Mouse (Mus musculus): ENCODE results near the gene Ccl3. TPM values are rescaled to one million over a fixed set of nuclear protein-coding genes. Genes with fewer than 3 reads are reported as not detected.

The Ccl3 gene
- 1.2 and 2.3 TPM in 2 replicates for polyA plus RNA-seq (2014; fragmentation: Nextera tagmentation; extraction: Ambion mirVana)

DNA sequence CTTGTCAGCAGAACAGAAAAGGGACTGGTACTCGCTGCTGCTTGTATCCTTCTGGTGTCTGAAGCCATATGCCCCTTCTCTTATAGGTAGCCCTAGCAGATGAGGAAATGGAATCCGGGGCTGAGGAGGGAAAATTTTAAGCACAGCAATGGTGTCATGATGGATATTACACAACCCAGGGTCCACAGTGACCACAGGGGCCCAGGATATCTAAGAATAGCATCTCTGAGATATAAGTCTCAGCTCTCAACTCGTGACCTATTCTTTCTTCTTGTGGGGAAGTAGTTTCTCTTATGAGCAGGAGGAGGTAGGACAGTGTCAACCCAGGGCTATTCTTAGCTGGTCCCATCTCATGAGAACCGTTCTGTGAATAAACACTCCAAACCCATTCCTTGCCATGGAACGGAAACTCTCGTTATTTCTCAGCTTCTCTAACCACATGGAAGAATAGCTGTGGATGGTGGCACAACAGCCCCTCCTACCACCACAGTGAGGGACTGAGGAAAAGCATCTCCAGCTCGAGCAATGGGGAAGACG lies at the start of gene Ccl3:
Gene Ccl3 (minus strand): TSS at position 51 of the 537 bp plus-strand sequence.
- WGBS: 84% methylated on average over 8 of the region's 8 CpGs
- Histone ChIP-seq H3K36me3 (ENCODE audit: control insufficient read depth, insufficient read depth, low read length) (no peaks in the 10 kb centered on the region), H3K4me1 (ENCODE audit: control insufficient read depth, insufficient read depth, low read length) (no peaks in the 10 kb centered on the region), H3K27me3 (ENCODE audit: control insufficient read depth, insufficient read depth, low read length) (no peaks in the 10 kb centered on the region), H3K27ac (ENCODE audit: low read depth, low read length) (no peak within 1 kb of the TSS), H3K4me3 (ENCODE audit: low read depth, low read length) (no peak within 1 kb of the TSS), H3K9ac (replicated peaks; ENCODE audit: low read depth, low read length) (no peak within 1 kb of the TSS), H3K9me3 (ENCODE audit: control insufficient read depth, low read length) (no peaks in the 10 kb centered on the region), H3K4me2 (ENCODE audit: low read depth, low read length) (no peak within 1 kb of the TSS)
- ATAC-seq (ENCODE audit: low read depth): no peak

DNA sequence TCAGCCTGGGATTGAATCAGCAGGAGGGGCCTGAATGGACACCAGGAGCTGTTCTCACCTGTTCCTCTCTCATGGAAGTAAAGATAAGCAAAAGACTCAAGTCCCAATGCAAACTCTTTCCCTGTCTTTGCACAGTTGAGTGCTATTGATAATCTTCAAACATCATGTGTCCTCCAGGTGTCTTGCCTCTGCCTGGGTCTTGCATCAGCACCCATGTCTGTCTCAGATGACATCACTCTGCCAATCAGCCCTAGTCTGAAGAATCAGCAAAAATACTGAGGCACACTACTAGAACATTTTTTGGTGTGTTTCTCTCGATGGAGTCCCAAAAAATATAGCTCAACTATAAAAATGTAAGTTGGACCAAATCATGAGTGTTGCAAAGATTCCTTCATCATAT lies 42.9 kb upstream of the Ccl3 start:
- no peaks in the 10 kb centered on the region for H3K27me3 ChIP-seq (ENCODE audit: control insufficient read depth, insufficient read depth, low read length)
- ATAC-seq (ENCODE audit: low read depth): no peak
- H3K4me2 ChIP-seq (ENCODE audit: low read depth, low read length): no peak overlapping the region
- no peaks in the 10 kb centered on the region for H3K9me3 ChIP-seq (ENCODE audit: control insufficient read depth, low read length)
- no peaks in the 10 kb centered on the region for H3K4me1 ChIP-seq (ENCODE audit: control insufficient read depth, insufficient read depth, low read length)
- H3K9ac ChIP-seq (replicated peaks; ENCODE audit: low read depth, low read length): no peak overlapping the region
- H3K36me3 ChIP-seq (ENCODE audit: control insufficient read depth, insufficient read depth, low read length): no peaks in the 10 kb centered on the region
- no peak overlapping the region for H3K27ac ChIP-seq (ENCODE audit: low read depth, low read length)
- no peak overlapping the region for H3K4me3 ChIP-seq (ENCODE audit: low read depth, low read length)
- WGBS: 64% methylated on average over 1 of the region's 1 CpGs

- H3K27ac ChIP-seq (ENCODE audit: low read depth, low read length): no peak overlapping the region
- no peaks in the 10 kb centered on the region for H3K36me3 ChIP-seq (ENCODE audit: control insufficient read depth, insufficient read depth, low read length)
- no peaks in the 10 kb centered on the region for H3K27me3 ChIP-seq (ENCODE audit: control insufficient read depth, insufficient read depth, low read length)
- no peak overlapping the region for H3K4me3 ChIP-seq (ENCODE audit: low read depth, low read length)
- no peak overlapping the region for H3K9ac ChIP-seq (replicated peaks; ENCODE audit: low read depth, low read length)
- H3K4me2 ChIP-seq (ENCODE audit: low read depth, low read length): no peak overlapping the region
- 82% methylated on average over 1 of the region's 1 CpGs for WGBS
- H3K4me1 ChIP-seq (ENCODE audit: control insufficient read depth, insufficient read depth, low read length): no peaks in the 10 kb centered on the region
- no peaks in the 10 kb centered on the region for H3K9me3 ChIP-seq (ENCODE audit: control insufficient read depth, low read length)
- no peak for ATAC-seq (ENCODE audit: low read depth)
Measured at GRCm38 (mm10) chr11:83689918-83690317, 40.8 kb upstream of the Ccl3 start.

DNA sequence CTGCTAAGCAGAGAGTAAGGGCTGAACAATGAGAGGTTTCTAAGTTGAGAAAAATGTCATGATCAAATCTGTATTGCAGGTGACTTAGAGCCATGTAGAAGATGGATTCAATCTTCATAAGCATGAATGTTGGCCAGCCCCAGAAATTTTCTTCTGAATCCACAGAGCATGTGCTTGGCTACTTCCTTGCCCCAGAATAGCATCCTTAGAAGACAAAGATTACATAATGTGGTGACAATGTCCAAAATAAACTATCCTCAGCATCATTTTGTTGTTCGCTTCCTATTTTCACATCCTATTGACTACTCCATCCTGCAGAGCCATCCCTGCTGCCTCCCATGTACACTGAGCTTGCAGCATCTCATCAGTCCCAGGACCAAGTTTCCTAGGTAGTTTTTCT lies 26.5 kb upstream of the Ccl3 start:
- Histone ChIP-seq H3K9ac (replicated peaks; ENCODE audit: low read depth, low read length) (no peak overlapping the region), H3K4me2 (ENCODE audit: low read depth, low read length) (no peak overlapping the region), H3K36me3 (ENCODE audit: control insufficient read depth, insufficient read depth, low read length) (no peaks in the 10 kb centered on the region), H3K4me3 (ENCODE audit: low read depth, low read length) (no peak overlapping the region), H3K27me3 (ENCODE audit: control insufficient read depth, insufficient read depth, low read length) (no peaks in the 10 kb centered on the region), H3K27ac (ENCODE audit: low read depth, low read length) (no peak overlapping the region), H3K9me3 (ENCODE audit: control insufficient read depth, low read length) (no peaks in the 10 kb centered on the region), H3K4me1 (ENCODE audit: control insufficient read depth, insufficient read depth, low read length) (no peaks in the 10 kb centered on the region)
- 89% methylated on average over 1 of the region's 1 CpGs for WGBS
- no peak for ATAC-seq (ENCODE audit: low read depth)

- Histone ChIP-seq H3K27ac (ENCODE audit: low read depth, low read length) (no peak overlapping the region), H3K4me2 (ENCODE audit: low read depth, low read length) (no peak overlapping the region), H3K9ac (replicated peaks; ENCODE audit: low read depth, low read length) (no peak overlapping the region), H3K27me3 (ENCODE audit: control insufficient read depth, insufficient read depth, low read length) (no peaks in the 10 kb centered on the region), H3K36me3 (ENCODE audit: control insufficient read depth, insufficient read depth, low read length) (no peaks in the 10 kb centered on the region), H3K9me3 (ENCODE audit: control insufficient read depth, low read length) (no peaks in the 10 kb centered on the region), H3K4me3 (ENCODE audit: low read depth, low read length) (no peak overlapping the region), H3K4me1 (ENCODE audit: control insufficient read depth, insufficient read depth, low read length) (no peaks in the 10 kb centered on the region)
- ATAC-seq (ENCODE audit: low read depth): no peak
Measured at GRCm38 (mm10) chr11:83671743-83672142, 22.6 kb upstream of the Ccl3 start.

- Histone ChIP-seq H3K27me3 (ENCODE audit: control insufficient read depth, insufficient read depth, low read length) (no peaks in the 10 kb centered on the region), H3K9ac (replicated peaks; ENCODE audit: low read depth, low read length) (no peak overlapping the region), H3K4me1 (ENCODE audit: control insufficient read depth, insufficient read depth, low read length) (no peaks in the 10 kb centered on the region), H3K4me2 (ENCODE audit: low read depth, low read length) (no peak overlapping the region), H3K9me3 (ENCODE audit: control insufficient read depth, low read length) (no peaks in the 10 kb centered on the region), H3K27ac (ENCODE audit: low read depth, low read length) (no peak overlapping the region), H3K36me3 (ENCODE audit: control insufficient read depth, insufficient read depth, low read length) (no peaks in the 10 kb centered on the region), H3K4me3 (ENCODE audit: low read depth, low read length) (no peak overlapping the region)
- 83% methylated on average over 5 of the region's 5 CpGs for WGBS
- ATAC-seq (ENCODE audit: low read depth): no peak
Measured at GRCm38 (mm10) chr11:83663532-83663931, 14.4 kb upstream of the Ccl3 start.

DNA sequence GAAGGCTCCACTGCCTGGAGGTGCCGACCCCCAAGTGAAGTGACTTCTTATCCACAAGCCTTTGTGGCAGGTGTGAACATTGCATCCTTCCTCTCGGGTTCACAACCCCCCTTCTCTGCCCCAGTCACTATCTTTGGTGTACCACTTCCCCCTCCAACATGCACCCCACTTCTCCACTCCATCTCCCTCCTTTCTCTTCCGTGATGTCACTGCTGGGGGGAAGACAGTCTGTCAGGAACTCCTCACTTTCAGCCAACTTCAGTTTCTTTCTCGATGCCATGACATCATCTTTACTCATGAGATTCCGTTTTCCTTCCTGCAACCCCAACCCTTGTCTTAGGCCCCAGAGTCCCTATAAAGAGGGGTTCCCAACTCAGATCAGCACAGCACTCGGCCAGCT lies 13.0 kb upstream of the Ccl3 start, which contains the start of gene Ccl4:
Gene Ccl4 (plus strand): TSS at position 381 of the 400 bp plus-strand sequence.
- Histone ChIP-seq H3K9me3 (ENCODE audit: control insufficient read depth, low read length) (no peaks in the 10 kb centered on the region), H3K27me3 (ENCODE audit: control insufficient read depth, insufficient read depth, low read length) (no peaks in the 10 kb centered on the region), H3K36me3 (ENCODE audit: control insufficient read depth, insufficient read depth, low read length) (no peaks in the 10 kb centered on the region), H3K27ac (ENCODE audit: low read depth, low read length) (no peak within 1 kb of the TSS), H3K9ac (replicated peaks; ENCODE audit: low read depth, low read length) (no peak within 1 kb of the TSS), H3K4me2 (ENCODE audit: low read depth, low read length) (no peak within 1 kb of the TSS), H3K4me3 (ENCODE audit: low read depth, low read length) (no peak within 1 kb of the TSS), H3K4me1 (ENCODE audit: control insufficient read depth, insufficient read depth, low read length) (no peaks in the 10 kb centered on the region)
- WGBS: 87% methylated on average over 6 of the region's 6 CpGs
- no peak for ATAC-seq (ENCODE audit: low read depth)

- no peak overlapping the region for H3K9ac ChIP-seq (replicated peaks; ENCODE audit: low read depth, low read length)
- no peak overlapping the region for H3K4me2 ChIP-seq (ENCODE audit: low read depth, low read length)
- no peaks in the 10 kb centered on the region for H3K36me3 ChIP-seq (ENCODE audit: control insufficient read depth, insufficient read depth, low read length)
- no peaks in the 10 kb centered on the region for H3K4me1 ChIP-seq (ENCODE audit: control insufficient read depth, insufficient read depth, low read length)
- no peak overlapping the region for H3K27ac ChIP-seq (ENCODE audit: low read depth, low read length)
- no peak for ATAC-seq (ENCODE audit: low read depth)
- no peak overlapping the region for H3K4me3 ChIP-seq (ENCODE audit: low read depth, low read length)
- WGBS: 68% methylated on average over 6 of the region's 6 CpGs
- no peaks in the 10 kb centered on the region for H3K9me3 ChIP-seq (ENCODE audit: control insufficient read depth, low read length)
- H3K27me3 ChIP-seq (ENCODE audit: control insufficient read depth, insufficient read depth, low read length): no peaks in the 10 kb centered on the region
Measured at GRCm38 (mm10) chr11:83658797-83659196, 9.6 kb upstream of the Ccl3 start.

GRCm38 (mm10) chr11:83657508-83657907 lies 8.4 kb upstream of the Ccl3 start:
- no peaks in the 10 kb centered on the region for H3K27me3 ChIP-seq (ENCODE audit: control insufficient read depth, insufficient read depth, low read length)
- H3K9ac ChIP-seq (replicated peaks; ENCODE audit: low read depth, low read length): no peak overlapping the region
- no peak overlapping the region for H3K4me2 ChIP-seq (ENCODE audit: low read depth, low read length)
- no peaks in the 10 kb centered on the region for H3K36me3 ChIP-seq (ENCODE audit: control insufficient read depth, insufficient read depth, low read length)
- no peaks in the 10 kb centered on the region for H3K9me3 ChIP-seq (ENCODE audit: control insufficient read depth, low read length)
- H3K27ac ChIP-seq (ENCODE audit: low read depth, low read length): no peak overlapping the region
- 88% methylated on average over 3 of the region's 3 CpGs for WGBS
- no peak overlapping the region for H3K4me3 ChIP-seq (ENCODE audit: low read depth, low read length)
- ATAC-seq (ENCODE audit: low read depth): no peak
- no peaks in the 10 kb centered on the region for H3K4me1 ChIP-seq (ENCODE audit: control insufficient read depth, insufficient read depth, low read length)
